Mouse (Mus musculus): ENCODE data around the gene Kazn. TPM values are rescaled to one million over a fixed set of nuclear protein-coding genes. Genes with fewer than 3 reads are reported as not detected.

Kazn gene
- 8.7 and 17.3 TPM in 2 replicates for polyA plus RNA-seq (2015; fragmentation: Nextera tagmentation; extraction: Ambion mirVana)

GRCm38 (mm10) chr4:142239240-142240126 is at the start of gene Kazn:
Kazn (minus strand) TSS chr4:142239401.

GRCm38 (mm10) chr4:142084131-142084899 is 154.9 kb downstream of the Kazn start, which contains the start of gene Tmem51:
Tmem51 (minus strand) TSS chr4:142084304.

Other genes with a start within 250 kb of the Kazn start
- gene Fhad1, start 224.3 kb downstream of the Kazn start, polyA plus RNA-seq (2015; fragmentation: Nextera tagmentation; extraction: Ambion mirVana): 1.3 and 1.4 TPM in 2 replicates
- 12.8 and 13.8 TPM in 2 replicates for gene Tmem51, start 155.1 kb downstream of the Kazn start, polyA plus RNA-seq (2015; fragmentation: Nextera tagmentation; extraction: Ambion mirVana)

All from adrenal gland, postnatal 0 days (tissue).